Mouse (Mus musculus) heart, embryonic 11.5 days (tissue): ENCODE data around the gene Gm5089. TPM values are rescaled to one million over a fixed set of nuclear protein-coding genes. Genes with fewer than 3 reads are reported as not detected.

Source experiments
- ATAC-seq: fragments of 200-750 bp; cut with Nextera tagmentation; replicated peaks from 2 replicates; pipeline ENCODE4 v1.8.0; 2017; ENCODE audit warnings: moderate library complexity; ENCODE audit not compliant: insufficient number of reproducible peaks, low FRiP score, low TSS enrichment
- H3K27ac ChIP-seq: fragments of 300-500 bp; sonication (generic); 2 replicates; pipeline ENCODE4 v1.5.1; 2014; ENCODE audit warnings: mild to moderate bottlenecking, low read depth, low read length
- H3K27me3 ChIP-seq: fragments of 300-500 bp; sonication (generic); 2 replicates; pipeline ENCODE4 v1.6.1; 2014; ENCODE audit warnings: mild to moderate bottlenecking, low read length, mixed read lengths; ENCODE audit not compliant: control insufficient read depth, insufficient read depth
- H3K36me3 ChIP-seq: fragments of 300-500 bp; sonication (generic); 2 replicates; pipeline ENCODE4 v1.6.1; 2014; ENCODE audit warnings: mild to moderate bottlenecking, low read length, moderate library complexity, mixed read lengths; ENCODE audit not compliant: control insufficient read depth, insufficient read depth
- H3K4me1 ChIP-seq: fragments of 300-500 bp; sonication (generic); 2 replicates; pipeline ENCODE4 v1.6.1; 2014; ENCODE audit warnings: low read length; ENCODE audit not compliant: control insufficient read depth, insufficient read depth
- H3K4me2 ChIP-seq: fragments of 300-500 bp; sonication (generic); 2 replicates; pipeline ENCODE4 v1.6.1; 2014; ENCODE audit warnings: mild to moderate bottlenecking, moderate library complexity
- H3K4me3 ChIP-seq: fragments of 300-500 bp; sonication (generic); 2 replicates; pipeline ENCODE4 v1.5.1; 2014; ENCODE audit warnings: low read depth, low read length
- H3K9ac ChIP-seq: fragments of 300-500 bp; sonication (generic); 2 replicates; pipeline ENCODE4 v1.6.1; 2014; ENCODE audit warnings: mild to moderate bottlenecking, low read depth, low read length, moderate library complexity
- H3K9me3 ChIP-seq: fragments of 300-500 bp; sonication (generic); replicated peaks from 2 replicates; pipeline ENCODE4 v1.6.1; 2016; ENCODE audit warnings: low read length; ENCODE audit not compliant: control insufficient read depth
- WGBS: fragments of 180-500 bp; shearing (Covaris S2); extraction: QIAGEN DNeasy Blood & Tissue Kit; methylation state at CpG from one replicate; pipeline ENCODE4 v1.1.7; 2014; ENCODE audit not compliant: insufficient replicate concordance; 5-methylcytosine and 5-hydroxymethylcytosine counted together
- polyA plus RNA-seq: library from polyadenylated mRNA; unstranded; fragments of >200 nt; fragmentation: Nextera tagmentation; extraction: Ambion mirVana; gene quantifications from 2 replicates; pipeline ENCODE4 v1.2.1, GENCODE M21; 2014

The Gm5089 gene
- polyA plus RNA-seq, 1 experiment from 2014 or later: not detected

DNA sequence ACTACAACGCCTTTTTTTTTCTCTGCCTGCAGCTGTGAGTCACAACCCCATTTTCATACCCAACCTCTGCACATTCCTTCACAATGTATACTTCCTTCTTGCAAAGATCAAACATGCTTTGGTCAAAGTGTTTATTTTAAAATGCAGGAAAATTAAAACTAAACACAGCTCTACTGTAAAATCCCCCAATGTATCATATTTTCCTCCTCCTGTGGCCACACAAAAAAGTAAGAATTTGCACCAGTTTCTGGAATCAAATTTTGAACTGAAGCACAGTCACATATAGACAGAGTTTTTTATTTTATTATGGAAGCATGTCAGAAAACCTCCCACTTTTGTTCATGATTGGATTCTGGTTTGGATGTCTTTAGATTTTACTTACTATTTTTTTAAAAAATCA lies 35.7 kb upstream of the Gm5089 start:
- Histone ChIP-seq H3K27me3 (peaks cover 81% of the 10 kb centered on the region), H3K9me3 (no peaks in the 10 kb centered on the region), H3K4me3 (no peak overlapping the region), H3K27ac (no peak overlapping the region), H3K9ac (no peak overlapping the region), H3K4me2 (no peak overlapping the region), H3K36me3 (no peaks in the 10 kb centered on the region), H3K4me1 (peaks cover 4% of the 10 kb centered on the region; the same call in 1 of the 2 replicates)
- no peak for ATAC-seq
- 34% methylated on average over 1 of the region's 1 CpGs for WGBS

DNA sequence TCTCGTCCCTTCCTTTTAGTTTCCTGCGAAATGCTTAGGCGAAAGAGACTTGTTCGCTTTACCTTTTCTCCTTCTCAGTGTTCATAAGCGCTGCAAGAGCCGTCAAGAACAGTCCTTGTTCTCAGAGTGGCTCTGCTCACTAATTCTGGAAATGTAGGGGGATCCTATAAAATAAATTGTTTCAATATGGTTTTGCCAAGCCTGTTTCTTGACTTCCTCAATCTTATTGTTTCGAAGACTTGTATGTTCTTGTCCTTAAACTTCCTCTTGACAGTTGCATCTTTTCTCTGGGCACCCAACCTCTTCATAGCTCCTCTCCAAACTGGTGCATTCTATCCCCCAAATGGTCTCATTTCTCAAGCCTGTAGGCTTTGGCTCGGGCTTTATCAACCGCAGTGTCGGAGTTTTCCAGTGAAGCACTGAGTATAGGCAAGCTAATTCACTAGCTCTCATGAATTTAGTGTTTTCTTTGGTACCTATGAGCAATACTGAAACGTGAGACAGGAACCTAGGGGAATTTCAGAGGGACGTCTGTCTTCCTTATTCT lies 34.8 kb upstream of the Gm5089 start:
- no peaks in the 10 kb centered on the region for H3K36me3 ChIP-seq
- no peak overlapping the region for H3K4me3 ChIP-seq
- WGBS: 3% methylated on average over 12 of the region's 12 CpGs
- H3K27ac ChIP-seq: no peak overlapping the region
- no peak for ATAC-seq
- H3K4me2 ChIP-seq: no peak overlapping the region
- no peak overlapping the region for H3K9ac ChIP-seq
- H3K4me1 ChIP-seq: peaks cover 2% of the 10 kb centered on the region; the same call in 1 of the 2 replicates
- no peaks in the 10 kb centered on the region for H3K9me3 ChIP-seq
- H3K27me3 ChIP-seq: peaks cover 81% of the 10 kb centered on the region

DNA sequence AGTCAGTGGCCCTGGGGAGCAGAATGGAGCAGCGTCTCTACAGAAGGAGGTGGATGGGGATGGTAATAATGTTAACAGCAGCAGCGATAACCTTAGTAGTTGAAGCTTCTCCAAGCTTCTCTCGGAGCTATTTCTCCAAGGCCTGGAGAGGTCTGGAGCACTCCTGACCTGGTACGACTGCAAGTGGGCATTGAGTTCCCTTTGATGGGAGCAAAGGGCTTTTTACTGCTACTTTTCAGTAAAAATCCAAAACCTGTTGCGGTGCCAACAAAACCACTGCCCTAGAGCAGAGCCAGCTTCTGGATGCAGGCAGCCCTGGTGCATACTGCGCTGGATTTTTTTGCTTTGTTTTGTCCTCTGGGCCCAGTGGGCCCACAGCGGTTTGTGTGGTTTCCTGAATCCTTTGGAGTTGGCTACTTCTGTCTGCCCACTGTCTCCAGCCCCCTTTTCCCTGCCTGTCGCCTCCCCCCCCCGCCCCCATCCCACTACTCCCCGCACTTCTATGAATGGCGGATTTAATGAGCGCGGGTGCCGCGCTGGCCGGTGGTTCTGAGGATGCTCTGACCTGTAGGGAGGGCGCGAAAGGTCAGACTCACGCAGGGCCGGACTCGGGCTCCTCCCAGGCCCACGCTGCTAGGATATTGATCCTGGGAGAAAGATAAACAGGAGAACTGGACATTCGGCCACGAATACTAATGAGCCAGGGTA lies 34.1 kb upstream of the Gm5089 start:
- under 1% methylated on average over 24 of the region's 24 CpGs for WGBS
- no peaks in the 10 kb centered on the region for H3K36me3 ChIP-seq
- H3K27me3 ChIP-seq: peaks cover 83% of the 10 kb centered on the region
- H3K4me2 ChIP-seq: no peak overlapping the region
- H3K4me3 ChIP-seq: no peak overlapping the region
- no peak overlapping the region for H3K27ac ChIP-seq
- H3K4me1 ChIP-seq: no peaks in the 10 kb centered on the region
- H3K9me3 ChIP-seq: no peaks in the 10 kb centered on the region
- no peak for ATAC-seq
- H3K9ac ChIP-seq: no peak overlapping the region

DNA sequence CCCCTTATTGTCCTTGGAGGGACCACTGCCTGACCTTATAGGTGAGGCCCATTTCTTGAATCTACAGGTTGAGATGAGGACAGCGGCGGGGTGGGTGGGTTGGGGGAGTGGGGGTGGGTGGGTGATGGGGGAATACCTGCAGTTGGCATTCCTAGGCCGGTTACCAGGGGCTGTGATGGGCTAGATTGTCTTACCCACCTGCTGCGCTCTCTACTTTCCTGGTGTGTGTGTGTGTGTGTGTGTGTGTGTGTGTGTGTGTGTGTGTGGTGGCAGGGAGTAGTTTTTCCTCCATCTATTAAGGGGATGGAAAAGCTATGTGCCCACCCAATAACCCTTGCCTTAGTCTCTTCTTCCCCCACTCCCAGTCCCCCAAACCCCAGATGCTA lies 33.5 kb upstream of the Gm5089 start:
- Histone ChIP-seq H3K4me3 (no peak overlapping the region), H3K27ac (no peak overlapping the region), H3K4me1 (no peaks in the 10 kb centered on the region), H3K4me2 (no peak overlapping the region), H3K27me3 (peaks cover 85% of the 10 kb centered on the region), H3K9ac (no peak overlapping the region), H3K9me3 (no peaks in the 10 kb centered on the region), H3K36me3 (no peaks in the 10 kb centered on the region)
- no peak for ATAC-seq
- 3% methylated on average over 4 of the region's 4 CpGs for WGBS

DNA sequence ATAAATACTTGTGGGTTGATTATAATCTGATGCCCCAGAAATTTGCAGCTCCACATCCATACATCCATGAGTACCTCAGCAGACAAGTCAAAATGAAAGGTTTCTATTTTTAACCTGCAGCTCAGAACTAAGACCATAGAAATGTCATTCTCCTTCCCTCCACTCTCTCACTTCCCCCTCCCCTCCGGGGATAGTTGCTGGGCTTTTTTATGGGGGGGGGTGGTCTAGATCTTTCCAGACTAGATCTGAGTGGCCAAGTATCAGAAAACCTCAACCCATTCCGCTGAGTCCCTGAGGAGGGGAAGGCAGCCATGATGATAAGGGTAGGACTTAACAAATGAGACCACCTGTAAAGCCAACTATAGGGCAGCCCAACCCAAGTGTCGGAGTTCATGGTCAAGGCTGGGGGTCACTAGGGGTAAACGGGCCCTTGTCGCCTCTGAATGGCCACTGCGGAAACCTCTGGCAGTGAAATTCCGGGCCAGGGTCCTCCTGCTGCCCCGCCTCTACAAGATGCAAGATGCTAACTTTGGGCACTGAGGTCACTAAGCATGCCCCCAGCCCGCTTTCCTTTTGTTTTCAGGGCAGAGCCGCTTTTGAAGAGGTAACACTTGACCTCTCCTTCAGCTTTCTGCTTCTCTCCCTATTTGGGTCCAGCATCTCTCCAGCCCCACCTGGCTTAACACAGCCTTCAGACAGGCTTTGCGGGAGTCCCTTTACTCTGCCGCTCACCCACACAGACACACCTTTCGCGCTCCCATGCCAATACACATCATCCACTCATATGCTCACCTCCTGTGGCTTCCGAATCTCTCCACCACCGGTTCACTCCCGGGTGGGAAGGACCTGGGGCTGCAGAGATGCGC lies 32.9 kb upstream of the Gm5089 start:
- H3K27me3 ChIP-seq: peaks cover 84% of the 10 kb centered on the region
- no peaks in the 10 kb centered on the region for H3K9me3 ChIP-seq
- no peak overlapping the region for H3K9ac ChIP-seq
- H3K4me2 ChIP-seq: no peak overlapping the region
- WGBS: 3% methylated on average over 18 of the region's 18 CpGs
- no peak overlapping the region for H3K27ac ChIP-seq
- H3K4me1 ChIP-seq: peaks cover 2% of the 10 kb centered on the region; the same call in 1 of the 2 replicates
- H3K4me3 ChIP-seq: no peak overlapping the region
- no peak for ATAC-seq
- H3K36me3 ChIP-seq: no peaks in the 10 kb centered on the region

DNA sequence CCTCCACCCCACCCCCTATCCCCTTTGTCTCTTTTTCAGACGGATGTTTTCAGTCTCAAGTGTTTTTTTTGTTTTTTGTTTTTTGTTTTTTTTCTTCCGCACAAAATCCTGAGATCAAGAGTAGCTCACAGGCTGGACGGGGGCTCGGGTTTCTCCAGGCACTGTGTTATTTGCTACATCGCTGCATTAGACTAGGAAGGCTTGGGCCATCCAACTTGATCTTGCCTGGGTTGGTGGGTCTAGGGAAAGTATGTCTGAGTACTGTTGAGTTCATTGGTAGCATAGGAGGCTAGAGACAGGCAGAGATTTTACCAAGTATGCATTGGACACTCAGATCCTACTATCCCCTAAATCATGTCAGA lies 32.1 kb upstream of the Gm5089 start:
- Histone ChIP-seq H3K27me3 (peaks cover 91% of the 10 kb centered on the region), H3K4me1 (peaks cover 5% of the 10 kb centered on the region; the same call in 1 of the 2 replicates), H3K9me3 (no peaks in the 10 kb centered on the region), H3K4me2 (no peak overlapping the region), H3K27ac (no peak overlapping the region), H3K36me3 (no peaks in the 10 kb centered on the region), H3K9ac (no peak overlapping the region), H3K4me3 (no peak overlapping the region)
- 6% methylated on average over 5 of the region's 5 CpGs for WGBS
- ATAC-seq: no peak

DNA sequence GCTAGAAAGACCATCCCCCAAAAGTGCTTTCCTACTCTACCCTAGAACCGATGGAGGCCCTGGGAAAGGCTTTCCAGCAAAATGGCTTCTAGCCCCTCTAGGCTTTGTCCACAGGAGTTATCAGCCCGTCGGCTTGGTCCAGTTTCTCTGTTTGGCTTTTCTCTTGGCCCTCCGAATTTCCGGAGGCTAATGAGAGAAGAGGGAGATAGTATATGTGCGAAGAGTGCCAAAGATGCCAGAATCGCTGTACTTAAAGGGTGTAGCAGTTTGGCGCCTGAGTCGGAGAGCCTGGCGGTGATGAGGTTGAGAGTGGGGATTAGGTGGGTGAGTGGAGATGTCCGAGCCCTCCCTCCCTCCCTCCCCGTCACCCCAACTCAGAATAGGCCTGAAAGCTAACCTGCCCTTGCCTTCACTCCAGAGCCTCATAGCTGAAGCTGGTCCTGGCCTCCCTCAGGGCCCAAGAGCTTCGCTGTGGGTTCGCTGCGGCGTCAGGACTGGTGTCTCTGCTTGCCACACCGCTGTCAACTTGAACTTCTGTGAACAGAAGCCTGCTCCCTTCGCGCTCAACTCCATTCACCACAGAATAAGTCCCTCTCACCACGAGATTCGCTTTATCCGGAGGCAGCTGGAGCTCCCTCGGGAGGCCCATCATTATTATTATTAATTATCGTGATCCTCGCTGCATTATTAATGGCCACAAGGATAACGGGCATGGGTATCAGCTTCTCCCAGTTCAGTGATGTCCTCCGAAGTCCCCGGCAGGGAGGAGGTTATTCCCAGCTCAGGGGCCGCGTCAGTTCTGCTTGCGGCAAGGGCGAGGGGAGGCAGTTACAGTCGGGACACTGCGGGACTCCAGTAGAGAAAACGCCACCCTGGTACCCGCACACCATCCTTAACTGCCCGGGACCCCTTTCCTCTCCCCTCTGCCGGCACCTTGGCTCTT lies 31.4 kb upstream of the Gm5089 start:
- Histone ChIP-seq H3K36me3 (no peaks in the 10 kb centered on the region), H3K4me2 (no peak overlapping the region), H3K4me1 (peaks cover 5% of the 10 kb centered on the region; the same call in 1 of the 2 replicates), H3K9me3 (no peaks in the 10 kb centered on the region), H3K4me3 (no peak overlapping the region), H3K27me3 (peaks cover 94% of the 10 kb centered on the region), H3K9ac (no peak overlapping the region), H3K27ac (no peak overlapping the region)
- no peak for ATAC-seq
- 1% methylated on average over 37 of the region's 38 CpGs for WGBS

DNA sequence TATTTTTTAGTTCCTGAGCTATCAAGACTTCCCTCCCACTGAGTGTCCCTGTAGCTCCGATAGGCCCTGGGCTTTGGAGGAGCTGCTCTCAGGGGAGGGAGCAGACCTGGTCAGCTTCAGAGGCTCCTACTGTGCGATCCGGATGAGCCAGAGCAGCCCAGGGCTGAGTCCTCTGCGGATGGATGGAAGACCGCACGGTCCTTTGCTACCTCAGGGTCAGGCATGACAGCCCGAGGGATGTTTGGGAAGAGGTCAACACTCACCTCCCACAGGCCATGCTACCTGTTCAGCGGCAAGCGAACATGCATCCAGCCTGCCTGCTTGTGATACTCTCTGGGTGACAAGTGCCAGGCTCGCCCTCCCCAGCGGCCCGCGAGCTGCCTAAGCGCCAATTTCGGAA lies 30.3 kb upstream of the Gm5089 start:
- Histone ChIP-seq H3K36me3 (no peaks in the 10 kb centered on the region), H3K9me3 (no peaks in the 10 kb centered on the region), H3K4me1 (peaks cover 7% of the 10 kb centered on the region), H3K4me3 (no peak overlapping the region), H3K27ac (no peak overlapping the region), H3K9ac (no peak overlapping the region), H3K27me3 (peaks cover 97% of the 10 kb centered on the region), H3K4me2 (no peak overlapping the region)
- WGBS: 1% methylated on average over 15 of the region's 15 CpGs
- no peak for ATAC-seq
